Mouse (Mus musculus) c-Kit-negative CD71-positive TER-119-positive erythroid progenitor cells, embryonic 14.5 days (primary cell): ENCODE data around the gene Fsd1l.

Experiments used
- DNase-seq: peaks from one replicate; pipeline ENCODE4 v3.0.0-alpha.2; 2013; ENCODE audit warnings: low read depth, low spot score

The Fsd1l gene

GRCm38 (mm10) chr4:53738956-53739616 lies 107.8 kb downstream of the Fsd1l start:
- no peak for DNase-seq

- DNase-seq, result no peak
These were observed 118.6 kb downstream of the Fsd1l start for GRCm38 (mm10) chr4:53749831-53750230.

GRCm38 (mm10) chr4:53750391-53751120 lies 119.3 kb downstream of the Fsd1l start:
- DNase-seq, result no peak
